Mouse (Mus musculus): Measurements from ENCODE around the gene Olfr641.

The Olfr641 gene

DNA sequence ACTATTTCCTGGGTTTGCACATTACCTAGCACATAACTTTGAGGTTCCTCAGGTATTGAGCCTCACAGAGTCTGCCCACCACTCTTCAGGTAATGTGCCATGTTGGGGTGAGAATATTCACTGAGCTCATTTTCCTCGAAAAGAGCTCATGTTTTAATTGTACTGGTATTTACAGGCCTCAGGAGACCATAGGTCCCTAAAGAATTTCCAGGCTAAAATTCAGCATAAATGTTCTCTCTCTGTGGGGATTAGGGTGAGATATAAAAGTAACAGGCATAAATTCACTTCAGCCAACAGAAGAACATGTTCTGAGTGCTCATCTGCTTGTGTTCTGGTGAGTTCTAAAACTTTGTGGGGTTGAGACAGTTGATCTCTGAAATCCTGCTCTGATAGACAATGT is at the start of gene Olfr641:
TSS of gene Olfr641 (plus strand) at position 301 of the 400 bp plus-strand sequence.
- no peak for DNase-seq (ENCODE audit: low spot score in 2 of 2)

DNA sequence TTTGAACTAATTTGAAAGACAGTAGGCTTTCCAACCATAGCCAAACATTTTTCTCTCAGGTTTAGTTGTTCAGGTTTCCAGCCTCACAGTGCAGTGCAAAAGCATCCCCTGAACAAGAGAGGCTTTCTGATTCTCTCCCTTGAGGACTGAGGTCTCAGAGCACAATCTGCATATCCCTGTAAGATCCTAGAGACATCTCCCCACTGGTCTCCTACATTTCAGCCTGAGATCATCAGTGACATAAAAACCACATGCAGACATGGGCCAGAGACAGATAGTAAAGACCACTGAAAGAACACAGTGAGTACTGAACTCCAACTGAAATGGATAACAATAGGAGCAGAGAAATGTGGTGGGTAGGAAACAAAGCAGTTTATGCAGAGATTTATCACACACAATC is 36.8 kb upstream of the Olfr641 start, which contains the start of gene Olfr638:
TSS of gene Olfr638 (plus strand) at position 301 of the 400 bp plus-strand sequence.
- DNase-seq (ENCODE audit: low spot score in 2 of 2) = no peak

DNA sequence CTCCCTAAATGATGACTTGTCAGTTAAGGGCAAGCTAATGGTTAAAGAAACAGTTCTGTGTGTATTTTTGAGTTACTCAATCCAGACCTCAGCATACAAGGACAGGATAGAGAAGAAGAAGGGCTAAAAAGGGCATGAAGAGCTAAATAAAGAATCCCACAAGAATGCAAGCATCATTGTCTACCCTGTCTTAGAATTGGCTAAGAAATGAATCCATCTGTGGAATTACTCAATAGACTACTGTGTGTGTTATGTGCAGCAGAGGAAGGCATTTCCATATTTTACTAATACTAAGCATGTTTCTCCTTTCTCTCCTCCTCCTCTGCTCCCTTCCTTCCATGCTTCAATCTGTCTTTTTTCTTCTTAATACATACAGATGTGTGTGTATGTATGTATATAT is 36.1 kb upstream of the Olfr641 start:
- DNase-seq (ENCODE audit: low spot score in 2 of 2) = no peak

DNA sequence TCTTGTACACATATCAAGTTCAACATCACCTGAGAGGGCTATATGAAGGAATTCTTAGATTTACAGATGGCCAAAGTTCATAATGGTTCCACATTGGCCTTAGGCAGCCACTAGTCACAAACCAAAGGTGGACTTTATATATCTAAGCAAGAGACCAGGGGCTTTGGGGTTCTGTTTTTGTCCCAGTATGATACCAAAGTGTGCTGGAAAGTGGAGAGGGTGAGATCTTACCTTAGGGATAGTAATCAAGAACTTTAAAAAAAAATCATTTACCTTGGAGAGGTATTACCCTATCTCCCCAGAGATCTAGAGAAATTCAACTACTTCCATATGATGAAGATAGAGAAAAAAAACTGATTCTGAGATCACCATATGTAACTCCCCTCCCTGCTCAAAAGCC is 18.0 kb upstream of the Olfr641 start, which contains the start of gene Olfr639:
TSS of gene Olfr639 (minus strand) at position 101 of the 400 bp plus-strand sequence.
- DNase-seq (ENCODE audit: low spot score in 2 of 2) = no peak

DNA sequence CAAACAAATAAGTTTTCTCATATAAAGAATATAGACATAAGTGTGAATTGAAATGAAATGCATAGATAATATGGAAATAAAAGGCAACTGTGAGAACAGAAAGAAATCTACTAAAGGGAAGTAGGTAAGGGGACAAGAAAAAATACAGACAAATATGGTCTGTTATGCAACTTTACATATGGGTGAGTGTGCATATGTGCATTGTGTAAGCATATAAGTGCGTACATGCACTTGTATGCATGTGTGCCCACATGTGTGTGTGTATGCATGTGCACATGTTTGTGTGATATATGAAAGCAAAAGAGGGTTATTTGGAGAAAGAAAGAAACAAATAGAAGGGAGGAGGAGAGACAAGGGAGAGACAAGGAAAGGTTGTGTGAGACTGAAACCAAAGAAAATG is 16.3 kb upstream of the Olfr641 start:
- DNase-seq (ENCODE audit: low spot score in 2 of 2) = no peak

DNA sequence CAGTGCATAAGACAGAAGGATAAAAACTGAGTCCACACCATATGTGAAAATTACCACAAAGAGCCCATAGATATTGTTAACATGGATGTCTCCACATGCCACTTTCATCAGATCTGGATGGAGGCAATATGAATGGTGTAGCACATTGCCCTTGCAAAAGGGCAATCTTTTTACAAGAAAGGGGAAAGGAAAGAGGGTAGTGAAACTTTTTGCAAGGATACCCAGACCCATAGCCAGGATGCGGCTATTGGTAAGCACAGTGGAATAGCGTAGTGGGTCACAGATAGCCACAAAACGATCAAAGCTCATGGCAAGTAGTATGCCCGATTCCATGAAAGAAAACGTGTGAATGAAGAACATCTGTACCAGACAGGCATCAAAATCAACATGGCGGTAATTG is 13.6 kb upstream of the Olfr641 start:
- DNase-seq (ENCODE audit: low spot score in 2 of 2) = no peak

DNA sequence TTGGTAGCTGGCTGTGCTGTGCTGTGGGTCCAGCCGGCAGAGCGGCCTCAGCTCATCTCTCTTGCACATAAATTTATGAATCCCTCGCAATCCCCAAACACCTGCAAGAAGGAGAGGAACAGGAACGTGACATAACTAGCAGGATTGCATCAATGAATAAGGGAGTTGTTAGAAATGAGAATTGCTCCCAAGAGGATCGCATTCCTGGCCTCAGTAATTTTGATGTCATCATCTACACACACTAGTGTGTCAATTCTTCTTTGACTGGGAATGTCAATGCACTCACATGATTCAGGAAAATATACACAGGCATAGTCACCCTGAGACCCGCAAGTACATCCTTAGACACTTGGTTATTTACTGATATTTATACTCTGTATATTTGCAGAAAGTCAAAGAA is 9.8 kb upstream of the Olfr641 start, which contains the start of gene Olfr640:
TSS of gene Olfr640 (minus strand) at position 101 of the 400 bp plus-strand sequence.
- DNase-seq (ENCODE audit: low spot score in 2 of 2) = no peak

DNA sequence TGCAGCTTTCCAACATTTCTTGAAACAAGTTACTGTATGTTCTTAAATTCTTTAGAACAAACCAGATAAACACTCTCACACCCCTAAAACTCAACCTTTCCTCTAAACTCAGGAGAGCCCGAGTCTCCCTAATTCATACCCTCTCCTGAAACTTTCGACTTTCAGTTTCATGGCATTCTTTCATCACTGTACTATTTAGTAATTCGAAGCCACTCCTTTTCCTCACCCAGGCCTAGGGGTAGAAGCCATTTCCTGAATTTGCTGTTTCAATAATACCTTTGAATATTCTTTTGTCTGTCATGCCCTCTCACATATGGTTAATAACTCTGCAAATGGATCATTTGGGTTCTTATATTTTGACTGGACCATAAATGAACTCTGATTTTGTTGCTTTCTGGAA is 8.3 kb upstream of the Olfr641 start:
- no peak for DNase-seq (ENCODE audit: low spot score in 2 of 2)

DNA sequence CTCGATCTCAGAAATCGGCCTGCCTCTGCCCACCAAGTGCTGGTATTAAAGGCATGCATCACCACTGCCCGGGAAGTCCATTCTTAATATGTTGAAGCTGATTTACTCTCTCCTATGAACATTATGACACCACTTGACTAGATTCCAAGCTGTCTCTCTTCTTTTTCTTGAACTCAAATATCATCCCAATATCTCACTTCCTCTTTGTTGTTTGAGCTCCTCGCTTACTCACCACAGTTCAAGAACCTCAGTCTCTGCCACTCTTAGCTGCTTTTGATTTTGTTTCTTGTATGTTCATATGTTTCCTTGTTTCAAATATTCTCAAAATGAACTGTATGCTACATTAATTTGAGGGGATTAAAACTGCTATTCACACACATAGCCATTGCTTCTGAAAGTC is 15.5 kb downstream of the Olfr641 start:
- no peak for DNase-seq (ENCODE audit: low spot score in 2 of 2)

DNA sequence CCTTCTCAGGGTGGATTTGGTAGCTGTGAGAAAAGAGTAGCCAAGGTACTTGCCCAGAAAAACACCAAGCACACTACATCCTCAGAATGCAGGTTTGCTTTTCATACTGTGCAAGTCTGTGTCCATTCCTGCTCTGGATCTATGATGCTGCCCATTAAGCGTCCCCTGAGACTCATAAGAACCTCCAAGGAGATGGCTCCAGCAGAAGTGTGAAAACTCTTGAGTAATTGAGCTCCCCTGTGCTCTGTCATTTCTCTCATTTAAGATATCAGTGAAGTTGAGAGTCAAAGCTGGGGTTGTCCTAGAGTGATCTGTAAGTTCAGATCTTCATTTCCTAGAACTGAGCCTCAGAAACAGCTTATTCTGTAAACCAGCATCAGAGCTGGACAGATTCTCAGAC is 17.3 kb downstream of the Olfr641 start, which contains the start of gene Olfr642:
TSS of gene Olfr642 (minus strand) at position 101 of the 400 bp plus-strand sequence.
- DNase-seq (ENCODE audit: low spot score in 2 of 2) = no peak

DNA sequence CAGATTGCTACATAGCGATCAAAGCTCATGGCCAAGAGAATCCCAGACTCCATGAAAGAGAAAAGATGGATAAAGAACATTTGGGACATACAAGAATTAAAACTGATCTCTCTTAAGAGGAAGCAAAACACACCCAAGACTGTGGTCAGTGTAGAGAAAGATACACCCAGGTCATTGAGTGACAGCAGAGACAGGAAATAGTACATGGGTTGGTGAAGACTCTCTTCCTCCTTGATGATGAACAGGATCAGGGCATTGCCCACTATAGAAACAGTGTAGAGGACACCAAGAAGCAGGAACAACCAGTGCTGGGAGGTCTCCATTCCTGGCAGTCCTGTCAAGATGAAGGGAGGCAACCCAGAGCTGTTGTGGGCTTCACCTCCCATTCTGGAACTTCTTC is 24.0 kb downstream of the Olfr641 start:
- no peak for DNase-seq (ENCODE audit: low spot score in 2 of 2)

DNA sequence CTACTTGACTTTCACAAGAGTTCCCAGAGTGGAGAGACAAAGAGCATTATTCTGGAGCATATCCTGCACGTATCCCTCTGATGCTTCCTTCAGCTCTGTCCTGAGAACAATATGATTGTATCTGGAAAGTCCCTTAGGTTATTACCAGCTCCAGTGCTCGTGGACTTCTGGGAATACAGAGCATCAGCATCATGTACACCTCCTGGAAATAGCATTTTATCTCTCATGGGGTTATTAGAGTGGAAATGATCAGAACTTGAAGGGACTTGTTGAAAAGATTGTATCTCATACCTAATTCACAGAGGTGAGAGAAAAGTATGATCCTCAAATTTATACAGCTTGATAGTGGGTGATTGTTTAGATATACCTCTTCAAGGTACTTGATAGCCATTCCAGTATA is 26.1 kb downstream of the Olfr641 start, which contains the start of gene 4930516K23Rik:
TSS of gene 4930516K23Rik (minus strand) at position 101 of the 400 bp plus-strand sequence.
- DNase-seq (ENCODE audit: low spot score in 2 of 2) = no peak

DNA sequence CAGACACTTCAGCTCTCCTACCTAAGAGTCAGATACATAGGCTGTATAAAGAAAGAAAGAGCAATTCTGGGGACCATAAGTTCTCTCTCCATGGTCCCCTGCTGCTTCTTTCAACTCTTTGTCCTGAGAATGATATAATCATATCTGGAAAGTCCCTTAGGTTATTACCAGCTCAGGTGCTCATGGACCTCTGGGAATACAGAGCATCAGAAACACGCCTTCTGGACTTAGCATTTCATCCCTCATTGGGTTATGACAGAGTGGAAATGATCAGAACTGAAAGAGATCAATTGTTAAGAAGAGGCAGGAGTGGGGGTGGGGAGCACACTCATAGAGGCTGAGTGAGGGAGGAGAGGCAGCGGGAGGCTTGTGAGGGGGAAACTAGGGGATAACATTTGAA is 36.5 kb downstream of the Olfr641 start, which contains the start of gene Olfr644:
TSS of gene Olfr644 (minus strand) at position 101 of the 400 bp plus-strand sequence.
- no peak for DNase-seq (ENCODE audit: low spot score in 2 of 2)

DNA sequence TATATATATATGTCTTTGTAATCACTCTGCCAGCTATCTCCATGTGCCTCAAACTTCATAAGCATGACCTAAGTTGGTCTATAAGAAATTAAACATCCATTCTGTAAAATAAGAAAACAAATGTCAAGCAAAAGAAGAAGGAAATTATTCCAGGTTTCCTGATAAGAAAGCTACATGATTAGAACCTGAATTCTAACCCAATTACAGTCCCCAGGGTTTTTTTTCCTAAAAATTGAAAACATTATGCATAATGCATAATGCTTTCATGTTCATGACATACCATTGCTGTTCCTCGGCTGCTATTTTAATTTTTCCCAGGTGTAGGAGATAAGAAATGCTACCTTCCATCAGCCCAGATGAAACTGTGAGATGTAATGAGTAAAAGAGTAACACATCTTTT is 50.1 kb downstream of the Olfr641 start, which contains the start of gene Olfr645:
TSS of gene Olfr645 (minus strand) at position 101 of the 400 bp plus-strand sequence.
- DNase-seq (ENCODE audit: low spot score in 2 of 2) = no peak

Data from left cerebral cortex, adult 9 months (tissue).